Mouse (Mus musculus) kidney, postnatal 4 days (tissue): ENCODE results near the gene Exoc5.

Experiments
- DNase-seq, 2 experiments: peaks; one replicate each; pipeline ENCODE4 v3.0.0; 2021; ENCODE audit warnings: mixed read lengths in 2 of 2

The Exoc5 gene

DNA sequence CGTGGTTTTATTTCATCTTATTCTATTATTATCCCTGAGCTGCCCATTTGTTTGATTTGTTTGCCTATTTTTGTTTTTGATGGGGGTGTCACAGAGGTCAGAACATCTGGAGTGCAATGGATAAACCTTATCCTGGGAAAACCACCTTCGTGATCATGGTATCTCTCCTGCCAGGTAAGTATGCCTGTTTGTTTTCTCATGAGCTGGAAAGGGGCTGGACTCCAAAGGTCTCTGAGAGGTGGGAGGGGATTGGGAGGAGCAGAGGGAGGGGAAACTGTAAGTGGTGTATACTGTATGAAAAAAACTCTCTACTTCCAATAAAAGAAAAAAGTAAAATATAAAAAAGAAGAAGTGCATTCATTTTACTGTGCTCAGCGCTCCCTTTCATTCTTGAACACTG is 64.8 kb downstream of the Exoc5 start:
- no peak for DNase-seq

DNA sequence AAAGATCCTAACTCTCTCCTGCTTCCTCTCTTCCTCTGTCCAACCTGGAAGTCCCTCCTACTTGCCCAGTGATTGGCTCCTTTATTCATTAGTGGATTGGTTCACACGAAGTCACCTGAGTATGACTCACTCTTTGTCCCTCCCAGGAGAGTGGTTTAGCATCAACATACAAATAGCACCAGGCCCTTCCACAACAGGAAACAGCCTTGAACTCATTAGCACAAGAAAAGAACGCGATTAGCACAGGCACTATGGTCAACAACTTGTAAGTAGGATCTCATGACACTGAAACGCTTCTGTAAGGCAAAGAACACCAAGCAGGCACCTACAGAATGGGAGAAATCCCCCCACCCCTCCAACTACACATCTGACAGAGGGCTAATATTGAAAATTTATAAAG is 67.7 kb downstream of the Exoc5 start:
- no peak for DNase-seq

- DNase-seq, result no peak
Measured at GRCm38 (mm10) chr14:48993861-48994260, 72.6 kb downstream of the Exoc5 start.

DNA sequence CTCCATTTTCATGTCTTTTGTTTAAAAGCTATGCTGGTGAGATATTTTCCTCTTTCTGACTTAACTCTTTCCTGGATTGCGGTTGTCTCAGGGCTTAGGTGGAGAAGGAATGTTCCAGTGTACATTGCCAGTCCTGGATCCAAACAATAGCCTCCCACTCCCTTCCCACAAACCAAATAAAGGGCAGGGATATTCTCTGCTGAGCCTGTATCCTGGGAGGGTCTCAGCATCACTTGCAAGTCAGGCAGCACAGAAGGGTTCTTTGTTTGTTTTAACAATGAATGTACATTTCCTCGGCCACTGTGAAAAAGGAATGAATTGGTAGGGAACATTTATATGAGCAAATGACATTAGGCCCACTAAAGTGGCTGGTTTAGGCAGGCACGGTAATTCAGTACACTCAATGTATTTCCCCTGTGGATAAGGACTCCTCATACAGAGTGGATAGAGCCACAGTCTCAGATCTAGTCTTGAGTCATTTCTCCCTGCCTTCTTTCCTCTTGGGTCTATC is 74.3 kb downstream of the Exoc5 start:
- no peak for DNase-seq

GRCm38 (mm10) chr14:48991144-48991522 is 75.3 kb downstream of the Exoc5 start:
- no peak for DNase-seq

DNA sequence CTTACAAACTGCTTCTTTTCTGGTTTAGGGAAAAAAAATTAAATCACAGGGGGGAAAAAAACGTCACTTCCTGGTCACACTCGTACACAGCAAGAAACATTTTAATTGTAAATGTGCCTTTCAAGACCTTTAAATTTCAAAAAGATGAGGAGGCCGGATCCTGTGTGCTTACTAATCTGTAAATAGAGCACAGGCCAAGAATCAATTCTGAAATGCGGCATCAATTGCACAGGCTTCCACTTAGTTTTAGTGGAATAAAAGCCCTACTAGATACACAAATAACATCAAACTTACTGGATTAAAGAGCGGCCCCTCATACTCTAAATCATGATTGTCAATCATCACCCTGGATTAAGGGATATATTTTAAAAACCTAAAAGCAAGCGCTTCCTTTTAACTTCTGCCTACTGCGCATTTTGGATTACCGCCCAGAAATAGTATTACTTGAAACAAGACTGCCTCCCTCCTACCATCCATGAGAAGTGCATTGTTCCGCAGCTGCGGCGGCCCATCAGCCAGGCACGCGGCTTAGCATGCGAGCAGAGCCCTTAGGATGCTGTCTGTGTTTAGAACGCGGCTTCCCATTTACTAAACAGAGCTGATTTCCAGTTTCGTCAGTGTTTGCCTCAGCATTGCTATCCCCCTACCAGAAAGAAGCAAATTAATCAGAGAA is 75.8 kb downstream of the Exoc5 start:
- peak; percentile 67 to 75 for DNase-seq

- DNase-seq, result no peak
Measured at GRCm38 (mm10) chr14:48989831-48990230, 76.6 kb downstream of the Exoc5 start.

DNA sequence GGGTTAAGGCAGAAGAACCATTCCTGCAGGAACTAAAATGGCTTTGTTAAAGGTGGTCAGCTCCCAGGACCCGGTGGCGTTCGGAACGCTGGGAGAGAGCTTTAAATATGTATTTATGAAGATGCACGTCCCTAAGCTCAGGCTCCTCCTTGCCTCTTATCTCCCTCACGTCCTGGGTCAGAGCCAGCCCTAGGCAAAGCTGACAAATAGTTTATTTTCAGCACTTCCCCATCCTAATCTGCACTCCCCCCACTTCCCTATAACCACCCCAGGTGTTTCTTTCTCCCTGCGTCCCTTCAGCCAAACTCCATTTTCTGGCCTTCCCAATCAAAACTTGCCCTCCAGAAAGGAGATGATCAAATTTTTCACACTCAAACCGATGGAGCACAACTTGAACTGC is 80.2 kb downstream of the Exoc5 start:
- no peak for DNase-seq

GRCm38 (mm10) chr14:48985673-48986072 is 80.8 kb downstream of the Exoc5 start:
- DNase-seq, result peak; percentile 15 to 31

DNA sequence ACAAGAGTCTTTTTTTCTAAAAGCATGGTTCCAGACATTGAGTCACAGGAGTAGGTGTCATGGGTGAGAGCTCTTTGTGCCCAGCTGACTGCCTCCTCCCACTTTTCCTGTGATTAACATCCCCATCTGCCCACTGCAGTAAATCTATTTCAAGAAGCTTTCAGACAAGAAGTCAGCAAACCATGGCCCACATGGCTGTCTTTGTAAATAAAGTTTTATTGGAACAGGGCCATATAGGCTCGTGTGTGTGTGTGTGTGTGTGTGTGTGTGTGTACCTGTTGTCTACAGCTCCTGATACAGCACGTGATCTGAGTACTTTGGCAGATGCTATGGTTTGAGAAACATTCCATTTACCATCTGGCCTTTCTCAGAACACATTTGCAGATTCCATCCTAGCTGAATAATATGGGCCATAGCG is 87.5 kb downstream of the Exoc5 start:
- no peak for DNase-seq

DNA sequence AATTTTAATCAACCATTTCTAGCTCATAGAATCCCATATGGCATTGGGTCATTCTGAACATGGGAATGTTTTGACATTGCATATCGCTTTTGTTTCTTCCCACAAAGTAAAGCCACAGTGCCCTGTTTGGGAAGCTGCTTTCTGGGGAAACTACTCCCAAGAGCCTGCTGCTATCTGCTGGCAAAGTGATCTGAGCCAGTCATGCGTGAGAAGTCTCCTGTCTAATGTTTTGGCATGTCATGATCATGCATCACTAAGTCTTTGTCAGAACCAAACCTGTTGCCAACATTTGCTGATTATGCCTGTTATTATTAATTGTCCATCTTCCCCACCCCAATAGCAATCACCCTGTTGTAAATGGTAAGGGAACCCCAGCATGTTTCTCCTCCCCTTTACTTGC is 94.9 kb downstream of the Exoc5 start:
- DNase-seq, result no peak

DNA sequence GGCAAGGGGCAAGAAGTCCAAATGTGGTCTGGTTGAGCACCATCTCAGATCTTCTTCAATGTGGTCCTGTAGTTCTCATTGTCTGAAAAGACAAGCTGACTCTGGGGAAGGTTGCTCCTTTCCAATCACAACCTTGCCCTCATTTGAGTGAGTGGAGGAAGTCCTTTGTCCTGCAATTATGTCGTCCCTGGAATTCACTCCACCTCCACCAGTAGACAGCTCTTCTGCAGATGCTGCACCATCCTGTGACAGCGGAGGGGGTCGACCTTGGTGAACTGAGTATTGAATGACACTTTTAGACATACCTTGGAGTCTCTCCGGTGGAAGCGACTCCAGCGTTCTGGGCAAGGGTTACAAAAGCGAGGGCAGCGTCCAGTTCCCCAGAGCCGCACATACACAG is 97.8 kb downstream of the Exoc5 start:
- DNase-seq, result no peak
